Mouse (Mus musculus): ENCODE data around the gene Maob. TPM values are rescaled to one million over a fixed set of nuclear protein-coding genes. Genes with fewer than 3 reads are reported as not detected.

Maob gene
- polyA plus RNA-seq, 1 experiment from 2014 or later: 12.9 TPM

DNA sequence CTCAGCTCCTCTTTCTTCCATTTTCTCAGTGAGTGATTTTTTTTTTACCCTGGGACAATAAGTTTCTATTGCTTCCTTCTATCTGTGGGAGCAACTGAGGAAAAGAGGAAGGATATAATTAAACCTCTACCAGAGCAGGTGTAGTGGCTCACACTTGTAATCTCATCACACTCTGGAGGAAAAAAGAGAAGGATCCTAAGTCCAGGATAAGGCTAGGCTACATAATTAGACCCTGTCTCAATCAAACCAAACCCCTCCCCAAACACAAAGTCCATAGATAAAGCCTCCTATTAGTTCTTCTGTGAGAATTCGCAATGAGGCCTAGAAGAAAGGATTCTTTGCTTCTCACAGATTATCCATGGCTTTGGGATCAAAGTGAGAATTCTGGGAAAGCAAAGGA is 49.7 kb downstream of the Maob start:
- H3K4me3 ChIP-seq (ENCODE audit: low read length): no peak overlapping the region
- H3K9ac ChIP-seq (ENCODE audit: low read length): no peak overlapping the region
- no peaks in the 10 kb centered on the region for H3K27me3 ChIP-seq (ENCODE audit: control insufficient read depth, insufficient read depth, low read length)
- H3K4me2 ChIP-seq (ENCODE audit: low read depth, low read length): no peak overlapping the region
- H3K9me3 ChIP-seq (replicated peaks; ENCODE audit: control insufficient read depth, low read length): no peaks in the 10 kb centered on the region
- 73% methylated on average over 1 of the region's 1 CpGs for WGBS
- no peaks in the 10 kb centered on the region for H3K4me1 ChIP-seq (ENCODE audit: control insufficient read depth, insufficient read depth, low read length)
- H3K36me3 ChIP-seq (ENCODE audit: control insufficient read depth, insufficient read depth): no peaks in the 10 kb centered on the region
- ATAC-seq (replicated peaks; ENCODE audit: extremely low read depth, insufficient read depth, low FRiP score): no peak
- no peak overlapping the region for H3K27ac ChIP-seq (ENCODE audit: low read length)

DNA sequence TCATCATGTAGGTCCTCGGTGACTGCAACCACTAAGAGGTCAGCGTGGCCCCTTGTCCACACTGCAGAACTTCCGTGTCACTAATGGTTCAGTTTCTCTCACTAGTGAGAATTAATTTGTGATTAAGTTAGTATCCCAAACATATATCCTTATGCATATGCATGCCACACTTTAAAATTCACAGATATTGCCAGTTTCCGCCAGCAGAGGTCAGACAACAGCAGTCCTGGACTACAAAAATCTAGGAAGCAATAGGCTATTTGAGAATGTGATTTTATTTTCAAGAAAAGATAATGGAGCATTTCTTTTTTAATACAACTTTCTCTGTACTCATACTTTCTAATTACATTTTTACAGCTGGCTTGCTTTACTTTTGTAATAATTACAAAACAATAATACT is 51.0 kb downstream of the Maob start:
- ATAC-seq (replicated peaks; ENCODE audit: extremely low read depth, insufficient read depth, low FRiP score): no peak
- no peaks in the 10 kb centered on the region for H3K9me3 ChIP-seq (replicated peaks; ENCODE audit: control insufficient read depth, low read length)
- no peak overlapping the region for H3K4me2 ChIP-seq (ENCODE audit: low read depth, low read length)
- 65% methylated on average over 4 of the region's 4 CpGs for WGBS
- H3K27ac ChIP-seq (ENCODE audit: low read length): no peak overlapping the region
- no peak overlapping the region for H3K4me3 ChIP-seq (ENCODE audit: low read length)
- H3K4me1 ChIP-seq (ENCODE audit: control insufficient read depth, insufficient read depth, low read length): no peaks in the 10 kb centered on the region
- H3K27me3 ChIP-seq (ENCODE audit: control insufficient read depth, insufficient read depth, low read length): no peaks in the 10 kb centered on the region
- no peaks in the 10 kb centered on the region for H3K36me3 ChIP-seq (ENCODE audit: control insufficient read depth, insufficient read depth)
- H3K9ac ChIP-seq (ENCODE audit: low read length): no peak overlapping the region

DNA sequence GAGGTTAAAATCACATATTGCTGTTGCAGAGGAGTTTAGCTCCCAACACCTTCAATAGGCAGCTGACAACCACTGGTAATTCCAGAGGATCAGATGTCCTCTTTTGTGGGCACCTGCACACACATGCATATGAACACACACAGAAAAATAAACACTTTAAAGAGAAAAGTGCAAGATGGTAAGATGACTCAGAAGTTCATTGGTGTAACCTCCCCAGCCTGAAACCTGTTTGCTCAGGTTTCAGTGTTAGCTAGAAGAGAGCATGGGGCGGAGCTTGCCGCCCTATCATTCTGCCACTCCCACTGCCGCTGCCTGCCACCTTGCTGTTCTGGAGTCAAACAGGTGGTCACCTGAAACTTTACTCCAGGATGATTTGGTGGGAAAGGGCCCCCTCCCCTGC is 55.7 kb downstream of the Maob start:
- Histone ChIP-seq H3K4me3 (ENCODE audit: low read length) (no peak overlapping the region), H3K4me1 (ENCODE audit: control insufficient read depth, insufficient read depth, low read length) (no peaks in the 10 kb centered on the region), H3K9me3 (replicated peaks; ENCODE audit: control insufficient read depth, low read length) (no peaks in the 10 kb centered on the region), H3K9ac (ENCODE audit: low read length) (no peak overlapping the region), H3K27ac (ENCODE audit: low read length) (no peak overlapping the region), H3K36me3 (ENCODE audit: control insufficient read depth, insufficient read depth) (no peaks in the 10 kb centered on the region), H3K27me3 (ENCODE audit: control insufficient read depth, insufficient read depth, low read length) (no peaks in the 10 kb centered on the region), H3K4me2 (ENCODE audit: low read depth, low read length) (no peak overlapping the region)
- WGBS: 45% methylated on average over 3 of the region's 3 CpGs
- no peak for ATAC-seq (replicated peaks; ENCODE audit: extremely low read depth, insufficient read depth, low FRiP score)

DNA sequence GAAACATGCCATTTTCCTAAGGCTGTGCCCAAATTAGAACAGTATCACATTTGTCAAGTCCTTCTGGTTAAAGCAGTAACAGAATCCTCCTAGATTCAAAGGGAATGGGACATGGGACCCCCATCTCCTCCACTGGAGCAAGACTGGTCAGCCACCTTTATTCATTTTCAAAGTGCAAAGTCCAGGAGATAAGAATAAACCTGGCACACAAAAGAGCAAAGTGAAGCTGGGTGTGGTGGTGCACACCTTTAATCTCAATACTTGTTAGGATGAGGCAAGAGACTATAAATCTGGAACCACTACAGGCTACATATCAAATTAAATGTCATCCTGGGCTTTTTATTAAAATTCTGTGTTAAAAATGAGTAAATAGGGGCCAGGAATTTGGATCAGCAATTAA is 62.4 kb downstream of the Maob start:
- Histone ChIP-seq H3K4me3 (ENCODE audit: low read length) (no peak overlapping the region), H3K9me3 (replicated peaks; ENCODE audit: control insufficient read depth, low read length) (no peaks in the 10 kb centered on the region), H3K27ac (ENCODE audit: low read length) (no peak overlapping the region), H3K9ac (ENCODE audit: low read length) (no peak overlapping the region), H3K4me2 (ENCODE audit: low read depth, low read length) (no peak overlapping the region), H3K36me3 (ENCODE audit: control insufficient read depth, insufficient read depth) (no peaks in the 10 kb centered on the region), H3K4me1 (ENCODE audit: control insufficient read depth, insufficient read depth, low read length) (no peaks in the 10 kb centered on the region), H3K27me3 (ENCODE audit: control insufficient read depth, insufficient read depth, low read length) (no peaks in the 10 kb centered on the region)
- ATAC-seq (replicated peaks; ENCODE audit: extremely low read depth, insufficient read depth, low FRiP score): no peak

DNA sequence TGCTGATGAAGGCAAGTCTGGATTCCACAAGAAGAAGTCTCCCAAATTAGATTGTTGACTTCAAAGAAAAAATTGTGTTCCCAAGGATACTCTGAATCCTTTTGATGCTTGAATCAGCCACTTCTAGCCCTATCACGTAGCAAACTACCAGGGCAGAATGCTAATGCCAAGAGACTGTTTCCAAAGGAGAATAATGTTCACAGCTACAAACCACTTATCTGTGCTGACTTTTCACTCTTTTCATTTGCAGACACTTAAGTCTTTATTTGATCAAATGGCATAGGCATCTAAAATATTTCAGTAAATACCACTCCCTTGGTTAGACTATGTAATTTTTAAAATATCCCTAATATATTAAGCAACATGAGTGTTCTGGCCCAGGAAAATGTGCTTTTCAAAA is 68.2 kb downstream of the Maob start:
- Histone ChIP-seq H3K4me2 (ENCODE audit: low read depth, low read length) (no peak overlapping the region), H3K4me3 (ENCODE audit: low read length) (no peak overlapping the region), H3K9ac (ENCODE audit: low read length) (no peak overlapping the region), H3K4me1 (ENCODE audit: control insufficient read depth, insufficient read depth, low read length) (no peaks in the 10 kb centered on the region), H3K27me3 (ENCODE audit: control insufficient read depth, insufficient read depth, low read length) (no peaks in the 10 kb centered on the region), H3K27ac (ENCODE audit: low read length) (no peak overlapping the region), H3K9me3 (replicated peaks; ENCODE audit: control insufficient read depth, low read length) (no peaks in the 10 kb centered on the region), H3K36me3 (ENCODE audit: control insufficient read depth, insufficient read depth) (no peaks in the 10 kb centered on the region)
- 53% methylated on average over 1 of the region's 1 CpGs for WGBS
- no peak for ATAC-seq (replicated peaks; ENCODE audit: extremely low read depth, insufficient read depth, low FRiP score)

DNA sequence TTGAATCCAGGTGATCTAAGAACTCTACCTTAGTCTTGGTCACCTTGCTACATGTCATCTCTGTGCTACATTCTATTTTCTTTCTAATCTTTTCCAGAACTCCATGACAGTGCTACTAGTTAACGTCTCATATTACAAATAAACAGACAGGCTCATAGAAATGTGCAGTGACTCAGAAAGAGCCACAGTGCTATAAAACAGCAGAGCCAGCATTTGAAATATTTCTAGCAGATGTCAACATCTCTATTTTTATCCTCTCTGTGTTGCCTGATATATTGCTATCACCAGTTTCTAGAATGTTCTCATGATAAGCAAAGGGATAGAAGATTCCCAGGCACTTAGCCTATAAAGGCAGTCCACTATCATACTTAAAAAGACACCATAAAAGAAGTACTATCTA is 103.1 kb downstream of the Maob start:
- Histone ChIP-seq H3K4me3 (ENCODE audit: low read length) (no peak overlapping the region), H3K4me2 (ENCODE audit: low read depth, low read length) (no peak overlapping the region), H3K9ac (ENCODE audit: low read length) (no peak overlapping the region), H3K27ac (ENCODE audit: low read length) (peak overlapping the region; percentile 7; the same call in 1 of the 2 replicates), H3K36me3 (ENCODE audit: control insufficient read depth, insufficient read depth) (no peaks in the 10 kb centered on the region), H3K27me3 (ENCODE audit: control insufficient read depth, insufficient read depth, low read length) (no peaks in the 10 kb centered on the region), H3K9me3 (replicated peaks; ENCODE audit: control insufficient read depth, low read length) (no peaks in the 10 kb centered on the region), H3K4me1 (ENCODE audit: control insufficient read depth, insufficient read depth, low read length) (no peaks in the 10 kb centered on the region)
- peak; percentile 55; the same call in 1 of the 2 replicates for ATAC-seq (replicated peaks; ENCODE audit: extremely low read depth, insufficient read depth, low FRiP score)
- 36% methylated on average over 1 of the region's 1 CpGs for WGBS

DNA sequence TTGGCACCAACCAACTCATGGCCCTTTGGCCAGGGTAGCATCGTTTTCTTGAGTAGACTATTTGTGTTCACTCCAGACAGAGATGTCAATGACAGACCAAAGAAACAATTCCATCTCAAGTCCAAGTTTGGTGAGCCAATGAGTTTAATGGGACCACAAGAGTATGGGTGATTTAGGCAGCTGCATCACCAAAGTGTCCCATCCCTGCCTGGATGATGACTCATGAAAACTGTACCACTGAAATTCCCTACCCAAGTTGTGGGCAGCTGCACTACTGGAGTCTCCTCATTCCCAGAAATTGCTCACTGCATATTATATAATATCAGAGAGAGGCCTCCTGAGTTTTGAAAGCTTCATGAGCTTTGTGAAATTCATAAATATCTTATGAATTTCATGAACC is 111.1 kb downstream of the Maob start:
- no peak overlapping the region for H3K4me3 ChIP-seq (ENCODE audit: low read length)
- no peak overlapping the region for H3K4me2 ChIP-seq (ENCODE audit: low read depth, low read length)
- no peaks in the 10 kb centered on the region for H3K36me3 ChIP-seq (ENCODE audit: control insufficient read depth, insufficient read depth)
- 61% methylated on average over 1 of the region's 1 CpGs for WGBS
- H3K4me1 ChIP-seq (ENCODE audit: control insufficient read depth, insufficient read depth, low read length): no peaks in the 10 kb centered on the region
- no peaks in the 10 kb centered on the region for H3K9me3 ChIP-seq (replicated peaks; ENCODE audit: control insufficient read depth, low read length)
- H3K27me3 ChIP-seq (ENCODE audit: control insufficient read depth, insufficient read depth, low read length): no peaks in the 10 kb centered on the region
- ATAC-seq (replicated peaks; ENCODE audit: extremely low read depth, insufficient read depth, low FRiP score): no peak
- no peak overlapping the region for H3K27ac ChIP-seq (ENCODE audit: low read length)
- no peak overlapping the region for H3K9ac ChIP-seq (ENCODE audit: low read length)

Other genes with a start within 250 kb of the Maob start
- gene Maoa, start 197.7 kb downstream of the Maob start, polyA plus RNA-seq (2015; fragmentation: Nextera tagmentation; extraction: Ambion mirVana): 9.2 and 9.3 TPM in 2 replicates
- gene Ndp, start 94.4 kb upstream of the Maob start, polyA plus RNA-seq (2015; fragmentation: Nextera tagmentation; extraction: Ambion mirVana): 0.75 and 0.79 TPM in 2 replicates

Data from heart, embryonic 16.5 days (tissue).